8 mouse cellular contexts compared by ENCODE assay signal in genomic region chr5:130221316-130221715, GRCm38 (mm10). TPM values are rescaled to one million over a fixed set of nuclear protein-coding genes. Genes with fewer than 3 reads are reported as not detected.
DNase-seq lines count a peak whose midpoint lies in the region; ATAC-seq and TF ChIP-seq lines count a peak whose summit lies in the region.

No protein-coding gene starts in this region.

- peak overlapping the region; percentile 63 for H3K4me2 ChIP-seq in hindbrain, embryonic 15.5 days
- H3K4me2 ChIP-seq in midbrain, embryonic 11.5 days: peak overlapping the region; percentile 61

- peak overlapping the region; percentile 100 for H3K4me3 ChIP-seq in gastrocnemius, adult 2 months
- H3K4me3 ChIP-seq in G1E (ENCODE audit: low read depth, low read length): peak overlapping the region; percentile 99; the same call in 1 of the 2 replicates
- H3K4me3 ChIP-seq in hindbrain, embryonic 15.5 days: peak overlapping the region; percentile 60
- H3K4me3 ChIP-seq in midbrain, embryonic 11.5 days (ENCODE audit: low read depth, low read length): peak overlapping the region; percentile 99

- H3K27ac ChIP-seq in gastrocnemius, adult 2 months: peak overlapping the region; percentile 94
- H3K27ac ChIP-seq in hindbrain, embryonic 15.5 days (replicated peaks): peak overlapping the region; percentile 82
- no peak overlapping the region for H3K27ac ChIP-seq in midbrain, embryonic 11.5 days (ENCODE audit: low read depth, low read length)

- WGBS in hindbrain, embryonic 15.5 days: 50% methylated on average over 2 of the region's 2 CpGs
- WGBS in midbrain, embryonic 11.5 days: 44% methylated on average over 2 of the region's 2 CpGs

- 0 out of 2 replicates have a peak, but pooled peaks cover 3% of the 10 kb centered on the region for H3K9me3 ChIP-seq in G1E (replicated peaks)
- no peaks in the 10 kb centered on the region for H3K9me3 ChIP-seq in hindbrain, embryonic 15.5 days
- H3K9me3 ChIP-seq in midbrain, embryonic 11.5 days (ENCODE audit: control insufficient read depth, low read length): no peaks in the 10 kb centered on the region

- DNase-seq in gastrocnemius, adult 2 months: no peak
- no peak for DNase-seq in gastrocnemius, postnatal 10 days
- DNase-seq in G1E (ENCODE audit: low spot score): no peak
- DNase-seq in midbrain, embryonic 11.5 days (ENCODE audit: low spot score, missing footprints): no peak
- no peak for DNase-seq in thymus, postnatal 25 days
- no peak for DNase-seq in left cerebral cortex, adult 8-10 months (ENCODE audit: low spot score in 2 of 2)
- no peak for DNase-seq in layer of hippocampus, postnatal 10 days (ENCODE audit: low spot score in 2 of 2)

- peak overlapping the region; percentile 70 for H3K9ac ChIP-seq in hindbrain, embryonic 15.5 days
- H3K9ac ChIP-seq in midbrain, embryonic 11.5 days (ENCODE audit: low read length): peak overlapping the region; percentile 97

- no peaks in the 10 kb centered on the region for H3K27me3 ChIP-seq in G1E (ENCODE audit: insufficient read depth, low read length)
- no peaks in the 10 kb centered on the region for H3K27me3 ChIP-seq in hindbrain, embryonic 15.5 days
- no peaks in the 10 kb centered on the region for H3K27me3 ChIP-seq in midbrain, embryonic 11.5 days (ENCODE audit: control insufficient read depth, insufficient read depth, low read length)

- TF ChIP-seq CTCF in gastrocnemius, adult 2 months (IDR thresholded peaks at IDR 0.05): no peak
- no peak for TF ChIP-seq CTCF in G1E (IDR thresholded peaks at IDR 0.05; ENCODE audit: low read depth, low read length)

- intact Hi-C loops in gastrocnemius, adult 2 months (cut with DNase I): no loop called here

- 0 out of 2 replicates have a peak, but pooled peaks have one; percentile 10 for ATAC-seq in G1E (ENCODE audit: extremely low read depth, insufficient number of reproducible peaks, low FRiP score, poor library complexity, severe bottlenecking)
- no peak for ATAC-seq in hindbrain, embryonic 15.5 days (ENCODE audit: low FRiP score, low read depth)
- ATAC-seq in midbrain, embryonic 11.5 days (ENCODE audit: low FRiP score): no peak

- H3K36me3 ChIP-seq in G1E (replicated peaks): peaks cover 35% of the 10 kb centered on the region
- no peaks in the 10 kb centered on the region for H3K36me3 ChIP-seq in hindbrain, embryonic 15.5 days
- no peaks in the 10 kb centered on the region for H3K36me3 ChIP-seq in midbrain, embryonic 11.5 days (ENCODE audit: control insufficient read depth, insufficient read depth, low read length)

- H3K4me1 ChIP-seq in G1E (ENCODE audit: insufficient read depth, low read depth, low read length): peaks cover 39% of the 10 kb centered on the region
- peaks cover 25% of the 10 kb centered on the region for H3K4me1 ChIP-seq in hindbrain, embryonic 15.5 days (replicated peaks)
- H3K4me1 ChIP-seq in midbrain, embryonic 11.5 days (ENCODE audit: control insufficient read depth, insufficient read depth, low read length): peaks cover 12% of the 10 kb centered on the region

RNA-seq across cellular contexts. Expression of gene Tmem248, which starts 4.4 kb away (rescaled TPM):
- 10 to 100 TPM; 42.9 to 46.7 TPM for total RNA-seq in gastrocnemius, adult 2 months (2021)
- total RNA-seq in gastrocnemius, postnatal 10 days (2021): 10 to 100 TPM; 25.2 to 29.9 TPM
- total RNA-seq in G1E (2014; fragmentation: Nextera tagmentation) (62.4 and 63.5 TPM in 2 replicates), G1E (2017) (39.4 and 40.6 TPM in 2 replicates)
- 27.3 and 34.6 TPM in 2 replicates for polyA plus RNA-seq in G1E (2012)
- 23.6 and 26.2 TPM in 2 replicates for polyA plus RNA-seq in hindbrain, embryonic 15.5 days (2015; fragmentation: Nextera tagmentation; extraction: Ambion mirVana)
- 30.3 and 35.7 TPM in 2 replicates for polyA plus RNA-seq in midbrain, embryonic 11.5 days (2014; fragmentation: Nextera tagmentation; extraction: Ambion mirVana)
- total RNA-seq in left cerebral cortex, adult 8-10 months (2022): 10 to 100 TPM; 45.9 to 56.3 (median 50.4) TPM
- 10 to 100 TPM; 36.1 to 37.0 TPM for total RNA-seq in layer of hippocampus, postnatal 10 days (2021)

RNA-seq across cellular contexts. Expression of gene Sbds, which starts 34.0 kb away (rescaled TPM):
- 10 to 100 TPM; 27.5 to 34.5 TPM for total RNA-seq in gastrocnemius, adult 2 months (2021)
- total RNA-seq in gastrocnemius, postnatal 10 days (2021): 10 to 100 TPM; 25.8 to 31.6 TPM
- total RNA-seq in G1E (2014; fragmentation: Nextera tagmentation): 112 and 123 TPM in 2 replicates
- 76.1 and 91.8 TPM in 2 replicates for total RNA-seq in G1E (2017)
- polyA plus RNA-seq in G1E (2012): 18.9 and 28.1 TPM in 2 replicates
- polyA plus RNA-seq in hindbrain, embryonic 15.5 days (2015; fragmentation: Nextera tagmentation; extraction: Ambion mirVana): 56.2 and 56.7 TPM in 2 replicates
- 66.3 and 72.2 TPM in 2 replicates for polyA plus RNA-seq in midbrain, embryonic 11.5 days (2014; fragmentation: Nextera tagmentation; extraction: Ambion mirVana)
- 10 to 100 TPM; 77.8 to 89.1 (median 86.8) TPM for total RNA-seq in left cerebral cortex, adult 8-10 months (2022)
- total RNA-seq in layer of hippocampus, postnatal 10 days (2021): 10 to 100 TPM; 50.5 to 53.1 TPM

RNA-seq across cellular contexts. Expression of gene Tyw1, which starts 34.1 kb away (rescaled TPM):
- 1 to 10 TPM; 9.5 TPM for total RNA-seq in gastrocnemius, adult 2 months (2021)
- total RNA-seq in gastrocnemius, postnatal 10 days (2021): 1 to 10 TPM; 9.1 to 9.3 TPM
- 27.2 and 29.0 TPM in 2 replicates for total RNA-seq in G1E (2014; fragmentation: Nextera tagmentation)
- total RNA-seq in G1E (2017): 26.3 and 26.7 TPM in 2 replicates
- 6.5 and 6.7 TPM in 2 replicates for polyA plus RNA-seq in G1E (2012)
- 21.9 and 22.3 TPM in 2 replicates for polyA plus RNA-seq in hindbrain, embryonic 15.5 days (2015; fragmentation: Nextera tagmentation; extraction: Ambion mirVana)
- polyA plus RNA-seq in midbrain, embryonic 11.5 days (2014; fragmentation: Nextera tagmentation; extraction: Ambion mirVana): 30.4 and 32.1 TPM in 2 replicates
- 10 to 100 TPM; 15.5 to 19.7 (median 16.5) TPM for total RNA-seq in left cerebral cortex, adult 8-10 months (2022)
- 10 to 100 TPM; 16.9 to 18.4 TPM for total RNA-seq in layer of hippocampus, postnatal 10 days (2021)

RNA-seq across cellular contexts. Expression of gene Rabgef1, which starts 49.7 kb away (rescaled TPM):
- 100 to 1,000 TPM in 1 of 2 experiments, 10 to 100 TPM in 1; 90.5 to 140 TPM for total RNA-seq in gastrocnemius, adult 2 months (2021)
- total RNA-seq in gastrocnemius, postnatal 10 days (2021): 10 to 100 TPM; 33.3 to 39.3 TPM
- total RNA-seq in G1E (2014; fragmentation: Nextera tagmentation): 44.0 and 48.2 TPM in 2 replicates
- total RNA-seq in G1E (2017): 52.9 and 80.4 TPM in 2 replicates
- polyA plus RNA-seq in G1E (2012): 18.5 and 23.4 TPM in 2 replicates
- 39.8 and 40.6 TPM in 2 replicates for polyA plus RNA-seq in hindbrain, embryonic 15.5 days (2015; fragmentation: Nextera tagmentation; extraction: Ambion mirVana)
- polyA plus RNA-seq in midbrain, embryonic 11.5 days (2014; fragmentation: Nextera tagmentation; extraction: Ambion mirVana): 24.2 and 30.1 TPM in 2 replicates
- total RNA-seq in left cerebral cortex, adult 8-10 months (2022): 10 to 100 TPM; 50.7 to 60.7 (median 53.0) TPM
- 10 to 100 TPM; 31.8 to 38.1 TPM for total RNA-seq in layer of hippocampus, postnatal 10 days (2021)
